Mouse (Mus musculus): Measurements from ENCODE around the gene Kifc3.
"Not testable (repeated sequence)": the region's sequence is repeated elsewhere in the genome, so short reads cannot be mapped to it uniquely, and the experiment has no call there.

Kifc3 gene

DNA sequence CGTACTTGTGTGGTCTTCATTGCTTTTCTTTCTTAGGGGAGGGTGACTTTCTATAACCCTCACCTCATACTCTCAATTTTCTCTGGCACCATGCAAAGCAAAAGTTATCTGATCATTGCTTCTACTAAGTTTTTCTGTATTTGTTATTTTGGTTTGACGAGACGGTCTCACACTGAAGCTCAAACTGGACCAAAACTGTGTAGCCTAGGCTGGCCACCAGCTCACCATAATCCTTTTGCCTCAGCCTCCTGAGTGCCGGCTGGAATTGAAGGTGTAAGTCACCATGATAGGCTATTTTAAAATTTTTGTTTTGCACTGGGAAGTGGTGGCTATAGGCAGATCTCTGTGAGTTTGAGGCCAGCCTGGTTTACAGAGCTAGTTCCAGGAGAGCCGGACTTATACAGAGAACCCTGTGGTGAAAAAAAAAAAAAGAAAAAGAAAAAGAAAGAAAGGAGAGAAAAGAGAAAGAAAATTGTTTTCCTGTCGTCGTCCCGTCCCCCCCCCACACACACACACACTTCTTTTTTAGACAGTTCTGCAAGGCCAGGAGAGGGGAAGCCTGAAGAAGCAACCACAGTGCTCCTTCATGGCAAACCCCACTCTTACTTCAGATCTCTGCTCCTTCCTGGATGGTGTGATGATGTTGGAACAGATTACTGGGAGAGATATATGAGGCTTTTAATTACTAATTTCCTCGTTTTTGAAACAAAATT is 870 bp upstream of the Kifc3 start:
- no peak for DNase-seq (ENCODE audit: low read depth in 2 of 2, low spot score in 2 of 2)

DNA sequence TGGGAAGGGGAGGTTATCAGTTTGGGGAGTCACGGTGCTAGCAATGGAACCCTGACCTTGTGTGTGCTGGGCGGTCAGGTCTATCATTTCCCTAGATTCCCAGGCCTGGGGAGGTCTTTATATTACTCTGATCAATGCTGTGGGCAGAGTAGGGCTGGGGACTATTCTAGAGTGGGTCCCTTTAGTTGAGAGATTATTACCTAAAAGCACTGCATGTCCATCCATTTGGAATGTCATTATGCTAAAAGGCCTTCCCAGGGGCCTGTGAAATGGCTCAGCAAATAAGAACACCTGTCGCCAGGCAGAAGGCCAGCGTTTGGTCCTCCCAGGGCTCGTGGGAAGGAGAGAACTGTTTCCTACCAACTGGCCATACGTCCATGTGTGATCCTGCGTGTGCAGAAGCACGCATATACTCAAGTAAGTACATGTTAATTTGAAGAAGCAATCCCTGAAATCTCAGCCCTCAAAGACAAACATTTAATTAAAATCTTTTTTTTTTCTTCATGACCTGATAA is 499 bp downstream of the Kifc3 start:
- no peak for DNase-seq (ENCODE audit: low read depth in 2 of 2, low spot score in 2 of 2)

DNA sequence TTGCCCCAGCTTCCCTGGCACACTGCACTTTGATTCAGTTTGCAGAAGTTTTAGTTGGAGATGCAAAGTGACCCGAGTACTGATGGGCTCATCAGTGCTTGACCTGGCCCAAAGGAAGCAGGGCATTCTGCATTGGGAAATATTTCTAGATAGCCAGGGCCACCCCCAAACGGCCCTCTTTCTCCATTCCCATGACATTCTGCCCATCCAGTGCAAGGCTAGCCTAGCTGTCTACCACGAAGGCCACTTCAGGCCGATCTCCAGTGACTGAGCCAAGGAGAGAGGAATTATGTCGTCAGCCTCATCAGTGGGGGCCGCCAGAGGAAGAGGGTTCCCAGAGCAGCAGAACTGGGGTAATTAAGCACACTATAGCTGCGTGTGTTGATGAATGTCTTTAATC is 1.1 kb downstream of the Kifc3 start:
- no peak for DNase-seq (ENCODE audit: low read depth in 2 of 2, low spot score in 2 of 2)

DNA sequence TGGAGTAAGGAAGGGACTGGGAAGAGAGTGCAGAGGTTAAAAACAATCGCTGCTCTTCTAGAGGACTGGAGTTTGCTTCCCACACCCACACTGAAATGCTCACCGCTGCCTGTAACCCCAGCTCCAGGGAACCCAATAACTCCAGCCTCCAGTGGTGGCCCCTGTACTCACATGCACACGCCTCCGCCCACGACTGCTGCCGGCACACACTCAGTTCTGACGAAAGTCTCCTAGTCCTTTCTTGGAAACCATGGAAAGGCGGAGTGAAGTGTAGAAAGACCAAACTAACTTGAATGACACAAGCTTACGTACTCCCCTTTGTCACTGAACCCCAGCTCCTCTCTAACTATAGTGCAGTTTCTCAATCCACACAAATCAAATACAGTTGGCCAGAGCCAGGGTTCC is 2.6 kb downstream of the Kifc3 start:
- no peak for DNase-seq (ENCODE audit: low read depth in 2 of 2, low spot score in 2 of 2)

DNA sequence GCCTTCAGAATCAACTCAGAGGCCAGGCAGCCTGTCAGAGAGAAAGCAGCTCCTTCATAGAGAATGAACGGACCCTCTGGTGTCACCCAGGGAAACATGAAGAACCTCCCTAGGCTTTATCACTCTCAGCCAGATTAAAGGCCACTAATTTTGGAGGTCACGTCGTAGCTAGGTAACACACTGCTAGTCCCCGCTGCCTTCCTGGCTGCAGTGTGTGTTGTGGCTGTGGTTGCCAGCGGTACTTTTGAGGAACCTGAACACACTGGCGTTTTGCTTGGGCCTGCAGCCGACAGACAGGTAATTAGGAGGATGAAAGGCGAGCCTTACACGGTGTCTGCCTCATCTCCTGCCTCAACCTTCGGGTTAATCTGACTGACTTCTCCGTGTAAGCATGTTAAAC is 6.9 kb downstream of the Kifc3 start:
- DNase-seq (ENCODE audit: low read depth in 2 of 2, low spot score in 2 of 2) = no peak

- DNase-seq (ENCODE audit: low read depth in 2 of 2, low spot score in 2 of 2) = no peak
These were observed 11.0 kb downstream of the Kifc3 start for GRCm38 (mm10) chr8:95191497-95192175.

DNA sequence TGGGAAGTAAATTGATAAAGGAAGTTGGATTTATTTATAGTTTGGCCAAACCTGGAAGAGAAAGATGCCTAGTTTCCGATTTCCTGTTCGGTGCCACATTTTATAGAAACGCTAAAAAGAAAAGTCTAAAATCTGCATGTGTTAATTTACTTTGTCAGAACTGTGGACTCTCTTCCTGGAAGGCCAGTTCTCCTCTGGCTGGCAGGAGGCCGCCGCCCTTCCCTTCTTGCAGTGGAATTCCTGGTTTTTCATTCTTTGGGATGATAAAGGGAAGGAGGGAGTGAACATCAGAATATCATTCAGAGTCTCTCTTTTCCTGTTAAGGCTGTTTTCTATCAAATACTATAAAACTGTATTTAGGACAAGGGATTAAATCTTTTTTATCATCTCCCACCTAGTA is 15.0 kb downstream of the Kifc3 start:
- no peak for DNase-seq (ENCODE audit: low read depth in 2 of 2, low spot score in 2 of 2)

GRCm38 (mm10) chr8:95185891-95186513 is 16.6 kb downstream of the Kifc3 start:
- no peak for DNase-seq (ENCODE audit: low read depth in 2 of 2, low spot score in 2 of 2)

DNA sequence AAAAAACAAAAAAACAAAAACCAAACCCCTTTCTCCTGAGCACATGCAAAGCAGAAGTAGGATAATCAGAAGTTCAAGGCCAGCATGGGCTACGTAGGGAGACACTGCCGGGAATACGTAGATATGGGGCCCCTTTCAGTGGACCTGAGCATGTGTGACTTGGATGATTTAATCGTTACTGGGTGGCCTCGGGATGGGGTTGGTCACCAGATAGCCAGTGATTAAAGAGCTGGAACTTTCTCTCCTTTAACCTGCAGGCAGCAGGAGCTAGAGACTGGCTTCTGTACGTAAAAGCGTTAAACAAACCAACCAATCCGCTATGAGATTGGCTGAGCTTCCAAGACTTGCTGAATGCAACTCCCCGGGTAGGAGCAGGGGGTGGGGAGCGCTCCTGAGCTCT is 17.5 kb downstream of the Kifc3 start:
- no peak for DNase-seq (ENCODE audit: low read depth in 2 of 2, low spot score in 2 of 2)

DNA sequence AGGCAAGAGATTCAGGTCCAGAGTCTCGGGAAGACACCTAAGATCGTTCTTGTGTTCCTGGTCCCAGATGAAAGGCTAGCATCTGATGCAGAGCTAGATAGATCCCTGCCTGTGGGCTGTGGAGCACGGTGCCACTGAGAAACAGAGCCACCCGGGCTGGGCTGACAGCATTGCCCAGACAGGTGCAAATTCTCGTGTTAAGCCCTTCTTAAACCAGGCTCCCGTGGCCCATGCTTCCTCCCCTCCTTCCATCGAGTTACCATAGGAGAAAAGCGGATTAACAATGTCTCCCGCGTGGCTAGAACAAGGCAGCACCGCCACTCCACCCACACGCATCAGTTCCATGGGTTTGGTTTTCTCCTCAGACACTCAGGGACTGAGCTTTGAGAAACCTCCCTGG is 18.4 kb downstream of the Kifc3 start:
- no peak for DNase-seq (ENCODE audit: low read depth in 2 of 2, low spot score in 2 of 2)

DNA sequence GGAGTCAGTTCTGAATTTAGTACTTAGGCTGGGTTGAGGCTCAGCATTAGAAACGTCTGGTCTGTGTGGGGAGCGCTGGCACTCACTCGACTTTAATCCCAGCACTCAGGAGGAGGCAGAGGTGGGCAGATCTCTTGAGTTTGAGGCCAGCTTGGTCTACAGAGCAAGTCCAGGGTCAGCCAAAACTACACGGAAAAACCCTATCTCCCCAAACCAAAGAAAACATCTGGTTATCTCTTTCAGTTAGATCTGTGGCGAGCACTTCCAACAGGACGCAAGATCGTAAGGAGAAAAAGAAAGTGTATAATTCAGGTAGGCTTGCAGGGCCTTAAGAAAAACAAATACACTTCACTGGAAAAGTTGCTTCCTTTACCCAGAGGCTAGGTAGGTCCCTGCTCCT is 20.8 kb downstream of the Kifc3 start:
- DNase-seq (ENCODE audit: low read depth in 2 of 2, low spot score in 2 of 2) = no peak

DNA sequence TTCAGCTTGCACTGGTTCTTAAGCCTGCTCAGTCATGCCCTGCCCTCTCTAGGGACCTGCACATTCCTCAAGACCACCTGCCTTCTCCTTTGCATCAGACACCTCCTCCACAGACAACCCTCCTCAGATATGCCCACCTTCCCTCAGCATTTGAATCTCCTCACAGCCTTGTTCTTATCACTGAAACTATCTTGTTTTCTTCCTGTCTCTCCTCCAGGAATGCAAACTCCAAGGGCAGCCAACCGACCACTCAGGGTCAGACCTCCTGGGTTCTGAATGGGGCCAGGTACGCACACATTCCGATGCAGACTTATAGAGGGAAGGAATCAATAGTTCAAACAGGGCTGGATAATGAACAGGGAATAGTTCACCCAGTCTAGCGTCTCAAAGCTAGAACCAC is 24.4 kb downstream of the Kifc3 start:
- DNase-seq (ENCODE audit: low read depth in 2 of 2, low spot score in 2 of 2) = no peak

DNA sequence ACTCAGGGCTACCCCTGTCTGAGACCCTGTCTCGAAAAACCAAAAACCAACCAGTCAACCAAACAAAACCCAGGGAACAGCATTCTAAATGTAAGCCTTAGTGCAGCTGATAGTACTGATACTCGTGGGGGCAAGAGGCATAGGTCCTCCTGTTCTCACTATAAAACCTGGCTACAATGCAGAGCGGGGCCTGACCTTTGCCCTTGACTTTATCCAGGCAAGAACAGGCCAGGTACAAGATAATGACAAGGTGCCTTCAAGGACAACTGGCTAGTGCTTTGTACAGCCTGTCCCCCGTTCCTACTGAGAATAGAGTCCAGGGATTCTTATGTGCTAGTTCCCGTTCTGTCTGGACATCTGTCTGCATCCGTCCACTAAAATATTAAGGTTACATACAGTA is 25.6 kb downstream of the Kifc3 start:
- no peak for DNase-seq (ENCODE audit: low read depth in 2 of 2, low spot score in 2 of 2)

DNA sequence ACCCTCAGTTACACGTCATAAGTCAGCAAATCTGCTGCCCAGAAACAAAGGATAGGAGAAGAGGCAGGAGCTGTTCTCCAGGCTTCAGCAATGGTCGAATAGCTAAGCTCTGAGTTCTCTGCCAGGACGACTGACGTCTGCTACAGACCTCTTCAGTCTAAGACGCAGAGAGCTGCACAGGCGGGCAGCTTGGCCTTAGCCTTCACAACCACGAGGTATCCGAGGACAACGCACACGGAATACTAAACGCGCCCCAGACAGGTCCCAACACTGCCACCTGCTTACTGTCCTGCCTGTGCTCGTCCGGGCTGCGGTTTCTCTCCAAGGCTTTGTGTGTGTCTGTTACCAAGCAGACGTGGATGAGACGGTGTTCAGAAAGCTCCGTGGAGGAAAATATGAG is 26.8 kb downstream of the Kifc3 start:
- DNase-seq (ENCODE audit: low read depth in 2 of 2, low spot score in 2 of 2) = no peak

DNA sequence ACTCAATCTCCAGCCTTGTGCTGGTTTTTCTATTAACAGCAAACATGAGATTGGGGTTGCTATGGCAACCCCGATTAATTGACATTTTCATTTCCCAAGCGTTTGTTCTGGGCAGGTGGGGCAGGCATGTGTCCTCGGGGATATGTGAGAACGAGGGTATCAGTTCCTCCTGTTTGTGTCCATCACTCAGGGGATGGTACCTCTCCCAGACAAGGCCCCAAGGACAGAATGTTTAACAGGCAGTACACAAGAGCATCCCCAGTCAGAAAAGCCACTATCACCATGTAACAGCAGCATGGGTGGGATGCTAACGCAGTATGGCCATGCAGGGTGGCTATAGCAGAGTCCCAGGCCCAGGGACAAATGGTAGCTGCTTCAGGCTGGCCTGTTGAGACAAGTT is 27.3 kb downstream of the Kifc3 start:
- no peak for DNase-seq (ENCODE audit: low read depth in 2 of 2, low spot score in 2 of 2)

- DNase-seq (ENCODE audit: low read depth in 2 of 2, low spot score in 2 of 2) = no peak
These were observed 30.2 kb downstream of the Kifc3 start for GRCm38 (mm10) chr8:95172433-95172832.

DNA sequence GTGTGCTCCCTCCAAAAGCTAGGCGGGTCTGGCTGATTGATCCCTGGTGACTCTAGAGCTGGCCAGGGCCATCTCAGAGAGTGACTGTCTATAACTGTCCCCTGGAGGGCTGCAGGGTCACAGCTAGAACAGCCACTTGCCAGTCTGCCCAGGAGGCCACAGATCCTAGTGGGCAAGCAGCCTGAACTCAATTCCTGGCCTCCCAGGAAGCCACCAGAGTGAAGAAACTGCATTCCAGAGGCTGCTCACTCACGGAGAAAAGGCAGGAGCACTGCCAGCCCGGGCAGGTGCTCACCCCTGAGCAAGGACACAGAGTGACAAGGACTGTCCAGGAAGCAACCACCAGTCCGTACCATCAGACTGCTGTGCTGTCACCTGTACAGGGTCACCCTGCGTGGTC is 34.9 kb downstream of the Kifc3 start:
- no peak for DNase-seq (ENCODE audit: low read depth in 2 of 2, low spot score in 2 of 2)

GRCm38 (mm10) chr8:95166400-95166799 is 36.2 kb downstream of the Kifc3 start:
- no peak for DNase-seq (ENCODE audit: low read depth in 2 of 2, low spot score in 2 of 2)

GRCm38 (mm10) chr8:95165923-95166322 is 36.7 kb downstream of the Kifc3 start:
- DNase-seq (ENCODE audit: low read depth in 2 of 2, low spot score in 2 of 2) = no peak

DNA sequence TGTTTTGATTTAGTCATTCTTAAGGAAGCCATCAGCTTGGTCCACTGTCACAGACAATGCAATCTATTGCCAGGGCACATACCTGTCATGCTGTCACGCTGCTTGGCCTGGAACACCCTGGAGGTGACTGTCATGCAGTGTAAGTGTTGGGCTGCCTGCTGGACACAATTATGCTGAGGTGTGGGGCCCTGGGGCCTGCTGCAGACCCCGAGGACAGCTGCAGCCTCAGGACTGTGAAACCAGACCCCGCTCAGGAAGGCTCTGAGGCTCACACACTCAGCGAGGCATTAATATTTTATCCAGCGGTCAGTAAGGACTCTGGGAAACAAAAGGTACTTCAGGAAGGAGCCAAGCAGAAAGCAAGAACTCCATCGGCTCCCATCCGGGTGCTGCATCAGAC is 38.1 kb downstream of the Kifc3 start:
- DNase-seq (ENCODE audit: low read depth in 2 of 2, low spot score in 2 of 2) = no peak

DNA sequence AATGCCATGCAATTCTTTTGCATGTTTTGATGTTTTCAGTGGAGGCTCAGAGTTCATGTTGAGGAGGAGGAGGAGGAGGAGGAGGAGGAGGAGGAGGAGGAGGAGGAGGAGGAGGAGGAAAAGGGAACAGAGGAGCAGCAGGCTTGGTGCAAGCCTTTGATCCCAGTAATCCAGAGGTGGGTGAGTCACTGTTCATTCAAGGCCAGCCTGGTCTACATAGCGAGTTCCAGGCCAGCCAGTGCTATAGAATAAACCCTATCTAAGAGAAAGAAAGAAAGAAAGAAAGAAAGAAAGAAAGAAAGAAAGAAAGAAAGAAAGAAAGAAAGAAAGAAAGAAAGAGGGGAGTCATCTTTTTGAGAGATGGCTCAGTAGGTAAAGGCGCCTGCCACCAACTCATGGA is 38.6 kb downstream of the Kifc3 start:
- not testable (repeated sequence) for DNase-seq (ENCODE audit: low read depth in 2 of 2, low spot score in 2 of 2)

DNA sequence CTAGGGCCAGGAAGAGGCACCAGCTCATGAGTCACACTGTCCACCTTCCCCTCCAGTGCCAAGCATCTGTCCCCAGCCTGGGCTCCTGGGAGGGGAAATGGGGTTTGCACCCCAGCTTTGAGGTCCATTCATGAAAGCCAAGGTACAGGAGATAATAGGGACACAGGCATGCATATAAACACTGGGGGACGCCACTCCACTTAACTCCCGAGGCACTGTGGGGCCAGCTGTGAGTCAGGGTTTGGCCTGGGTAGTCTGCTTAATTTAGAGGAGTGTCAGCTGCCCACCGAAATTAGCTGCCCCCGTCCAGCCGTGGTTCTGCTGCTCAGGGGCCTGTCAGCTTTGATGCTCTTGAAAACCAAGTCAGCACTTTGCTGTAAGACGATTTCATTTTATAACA is 39.8 kb downstream of the Kifc3 start:
- DNase-seq (ENCODE audit: low read depth in 2 of 2, low spot score in 2 of 2) = no peak

Data from CD8-positive naive resting alpha-beta T cell, adult 2 months (primary cell).